Mouse (Mus musculus) lung, postnatal 14 days (tissue): ENCODE results near the gene Aldh1a3.

Source experiments
- DNase-seq: peaks from one replicate; pipeline ENCODE4 v3.0.0; 2021

The Aldh1a3 gene

DNA sequence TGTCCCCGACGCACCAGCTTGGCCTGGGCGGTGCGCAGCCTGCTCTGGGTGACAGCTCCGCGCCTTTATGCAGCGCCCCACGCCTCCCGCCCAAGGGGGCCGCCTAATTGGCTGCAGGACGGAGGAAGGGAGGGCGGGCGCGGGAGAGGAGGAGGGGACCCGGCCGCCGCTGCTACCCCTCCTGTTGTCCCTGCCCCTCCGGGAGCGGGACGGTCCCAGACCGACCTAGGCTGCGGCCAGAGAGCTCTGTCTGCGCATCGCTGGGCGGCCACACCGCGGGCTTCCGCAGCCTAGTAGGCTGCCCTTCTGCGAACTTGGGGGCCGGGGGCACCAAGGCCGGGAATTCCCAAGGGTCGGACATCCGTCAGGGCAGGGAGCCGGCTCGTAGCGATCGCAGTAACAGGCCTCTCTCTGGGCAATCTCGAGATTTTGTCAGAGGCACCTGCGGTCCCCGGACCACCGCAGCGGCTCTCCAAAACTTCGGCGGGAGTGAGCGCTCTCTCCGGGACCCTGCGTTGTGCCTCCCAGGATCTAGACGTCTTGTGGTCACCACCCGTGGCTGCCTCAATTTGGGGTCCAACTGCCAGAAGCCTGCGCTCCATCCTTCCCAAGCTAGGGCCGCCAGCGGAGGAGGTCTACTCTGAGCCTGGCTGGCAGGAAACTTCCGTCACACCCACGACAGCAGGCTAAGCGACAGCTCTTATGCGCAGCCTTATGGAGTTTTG, at the start of gene Aldh1a3:
TSS of gene Aldh1a3 (minus strand) at position 81 of the 725 bp plus-strand sequence.
- DNase-seq: peak; percentile 37

DNA sequence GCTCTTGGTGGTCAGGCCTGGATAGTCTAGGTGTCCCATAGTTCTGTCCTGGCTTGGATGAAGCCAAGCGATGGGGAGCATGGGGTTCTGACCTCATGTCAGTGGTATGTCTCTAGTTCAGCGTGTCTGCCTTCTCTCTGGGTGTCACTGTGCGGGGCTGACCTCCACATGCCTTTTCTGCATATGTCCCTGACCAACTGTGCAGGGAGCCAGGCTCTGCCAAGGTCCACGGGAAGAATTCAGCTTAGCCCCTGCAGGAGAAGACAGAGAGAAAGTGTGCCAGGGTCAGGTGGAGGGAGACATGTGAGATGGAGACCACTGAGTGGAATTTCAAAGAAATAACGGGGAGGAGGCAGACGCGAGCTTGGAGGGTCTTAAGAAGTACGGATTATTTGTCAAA, 49.0 kb upstream of the Aldh1a3 start:
- DNase-seq: no peak

DNA sequence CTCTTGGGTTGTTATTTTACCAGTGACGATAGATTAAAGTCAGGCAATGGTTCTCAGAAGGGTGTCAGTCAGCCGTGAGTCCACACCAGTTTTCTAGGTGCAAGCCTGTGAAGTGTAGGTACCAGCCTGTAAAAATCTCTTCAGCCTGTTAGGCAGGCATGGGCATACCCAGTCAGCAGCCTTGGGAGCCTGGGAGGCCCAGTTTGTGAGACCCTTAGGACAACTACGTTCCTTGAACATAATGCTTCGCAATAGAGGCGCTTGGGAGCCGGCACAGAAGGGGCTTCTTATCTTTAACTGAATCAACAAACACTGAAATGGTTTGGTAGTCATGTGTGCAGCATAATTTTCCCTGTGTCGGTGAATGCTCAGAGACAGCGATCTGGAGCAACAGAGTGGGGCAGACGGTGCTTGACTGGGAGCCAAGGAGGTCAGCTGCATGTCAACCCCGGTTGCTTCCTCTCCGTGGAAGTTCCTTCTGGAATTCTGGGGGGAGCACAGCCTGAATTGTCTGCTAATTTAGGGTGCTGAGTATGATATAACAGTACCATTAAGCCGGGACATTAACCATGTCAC, 44.4 kb upstream of the Aldh1a3 start:
- DNase-seq: no peak

DNA sequence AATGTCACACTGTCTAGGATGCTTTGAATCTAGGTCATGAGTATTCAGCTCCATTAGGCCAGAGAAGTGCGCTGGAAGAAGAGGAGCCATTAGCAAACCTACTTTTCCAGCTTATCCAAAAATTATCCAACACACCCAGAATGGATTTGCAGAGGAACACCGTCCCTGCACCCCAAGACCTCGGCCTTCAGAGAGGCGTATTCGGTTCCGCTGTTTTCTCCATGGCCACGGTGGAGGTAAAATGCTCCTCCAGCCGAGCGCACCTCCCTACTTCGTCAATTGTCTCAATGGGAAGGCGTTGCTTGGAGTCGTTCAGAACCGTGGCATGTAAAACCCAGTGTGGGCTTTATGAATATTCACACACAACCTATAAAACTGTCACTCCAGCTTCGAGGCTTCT, 39.3 kb upstream of the Aldh1a3 start:
- DNase-seq: no peak

DNA sequence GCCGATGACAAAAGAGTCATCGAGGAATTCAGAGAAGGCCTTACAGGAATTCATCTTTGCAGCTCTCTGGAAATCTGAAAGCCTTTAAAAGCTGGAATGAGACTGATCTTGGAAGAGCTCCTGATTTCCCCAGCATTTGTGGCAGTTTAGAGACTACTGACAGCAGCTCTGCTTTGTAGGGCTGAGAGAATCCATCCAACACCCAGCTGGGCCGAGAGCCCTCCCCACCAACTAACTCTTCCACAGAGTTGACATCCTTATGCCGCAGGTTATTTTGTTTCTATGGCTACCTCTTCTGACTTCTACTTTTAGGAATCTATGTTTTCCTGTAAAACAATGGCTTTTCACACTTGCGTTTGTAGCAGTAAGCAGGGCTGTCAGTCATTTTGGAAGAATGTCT, 37.9 kb upstream of the Aldh1a3 start:
- DNase-seq: no peak

DNA sequence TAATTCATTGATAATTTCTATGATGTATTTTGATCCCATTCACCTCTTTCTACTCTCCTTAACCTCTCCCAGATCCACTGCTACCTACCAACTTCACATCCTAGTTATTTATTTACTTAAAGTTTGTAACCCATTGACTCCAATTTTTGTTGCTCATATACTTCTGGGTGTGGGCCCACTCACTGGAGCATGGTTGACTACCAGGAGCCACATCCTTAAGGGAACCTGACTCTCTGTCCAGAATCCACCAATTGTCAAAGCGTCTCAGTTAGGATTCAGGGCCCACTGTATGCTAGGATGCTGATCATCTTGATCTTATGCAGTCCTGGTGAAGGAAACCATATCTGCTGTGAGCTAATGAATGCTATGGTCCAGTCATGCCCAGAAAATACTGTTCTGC, 35.8 kb upstream of the Aldh1a3 start:
- DNase-seq: no peak

DNA sequence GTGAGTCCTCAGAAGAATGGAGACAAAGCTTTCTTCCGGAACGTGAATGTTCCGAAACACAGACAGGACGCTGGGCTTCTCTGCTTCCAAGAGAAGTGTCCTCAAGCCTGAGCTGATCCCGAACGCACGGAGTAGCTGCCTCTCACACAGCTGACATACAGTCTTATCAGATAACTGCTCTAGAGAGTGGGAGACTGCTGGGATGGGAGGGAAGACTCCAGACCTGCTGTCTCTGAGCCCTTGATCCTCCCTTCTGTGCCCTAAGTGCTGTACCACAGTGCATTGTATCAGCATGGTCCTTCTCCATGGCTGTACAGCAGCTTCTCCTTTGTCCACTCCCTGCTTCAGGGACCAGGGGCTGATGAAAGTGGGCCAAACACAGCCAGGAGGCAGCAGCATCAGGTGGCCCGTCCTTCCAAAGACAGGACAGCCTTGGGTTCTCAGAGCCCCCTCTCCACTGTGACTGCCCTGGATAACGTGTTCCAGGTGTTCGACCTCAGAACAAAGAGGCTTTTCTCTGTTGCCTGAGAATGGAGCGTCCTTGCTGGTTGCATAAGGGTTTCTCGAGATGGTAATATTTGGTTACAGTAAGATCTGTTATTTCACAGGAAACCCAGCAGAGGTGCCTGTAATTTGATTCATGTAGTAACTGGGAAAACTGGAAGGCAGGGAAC, 24.4 kb upstream of the Aldh1a3 start:
- no peak for DNase-seq

DNA sequence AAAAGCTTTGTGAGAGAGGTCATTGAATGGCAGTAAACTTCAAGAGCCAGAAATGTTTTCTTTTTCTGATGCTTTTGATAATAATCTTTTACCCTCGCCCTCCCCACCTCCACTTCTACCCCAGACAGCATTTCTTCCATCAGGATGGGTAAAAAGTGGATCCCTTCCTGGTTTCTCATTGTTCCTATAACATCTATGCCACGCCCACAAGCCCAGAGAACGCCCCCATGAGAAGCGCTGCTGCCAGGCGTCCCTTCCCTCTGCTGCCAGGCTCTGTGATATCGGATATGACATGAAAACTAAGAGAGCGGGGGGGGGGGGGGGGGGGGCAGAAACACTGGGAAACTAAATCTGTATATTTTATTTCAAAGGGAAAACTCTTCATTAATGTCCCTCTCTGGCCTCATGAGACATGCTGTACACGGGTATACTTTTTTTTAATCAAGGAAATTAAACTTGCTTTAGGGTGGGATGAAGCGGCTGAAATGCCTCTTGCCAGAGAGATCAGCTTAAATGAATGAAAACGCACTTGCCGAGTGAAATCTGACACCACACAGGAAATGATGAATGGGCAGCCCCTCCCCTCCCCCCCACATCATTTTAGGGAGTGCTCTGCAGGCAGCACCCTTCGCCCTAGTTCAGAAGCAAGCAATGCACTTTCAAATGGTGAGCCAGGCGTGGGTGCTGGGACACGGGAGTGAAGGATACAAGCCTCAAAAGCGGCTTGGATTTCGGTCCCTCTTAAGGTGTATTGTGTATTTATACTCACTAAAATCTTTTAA, 22.8 kb upstream of the Aldh1a3 start:
- peak; percentile 29 for DNase-seq

DNA sequence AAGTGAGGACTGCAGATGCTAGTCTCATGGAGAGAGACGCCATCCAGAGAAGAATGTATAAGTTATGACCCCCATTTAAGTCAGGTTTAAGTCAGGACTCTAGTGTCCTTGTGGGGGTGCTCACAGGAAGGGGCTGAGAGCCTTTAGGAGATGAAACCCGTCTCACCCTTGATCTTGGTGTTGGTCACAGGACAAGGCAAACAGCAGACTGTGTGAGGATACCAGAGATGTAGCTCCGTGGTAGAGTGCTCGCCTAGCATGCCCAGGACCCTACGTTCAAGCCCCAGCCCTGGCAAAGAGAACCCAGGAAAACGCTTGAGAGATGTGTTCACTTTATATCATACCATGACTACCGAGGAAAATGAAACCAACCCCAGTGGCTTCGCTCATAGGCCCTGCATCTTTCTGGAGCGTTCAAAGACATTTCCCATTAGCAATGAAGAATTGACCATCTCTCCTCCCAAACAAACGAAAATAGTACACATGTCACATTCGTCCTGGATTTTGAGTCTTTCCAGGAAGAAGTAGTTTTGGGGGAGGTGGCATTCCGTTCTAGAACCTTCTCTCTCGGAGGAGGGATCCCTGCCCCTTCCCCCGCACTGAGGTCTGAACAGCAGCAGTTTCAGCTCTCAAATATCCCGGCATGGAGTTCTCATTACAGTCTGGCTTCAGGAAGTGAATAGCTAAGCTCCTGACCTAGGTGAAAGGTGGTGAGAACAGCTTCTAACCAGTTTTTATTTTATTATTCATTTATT, 21.6 kb upstream of the Aldh1a3 start:
- DNase-seq: no peak

DNA sequence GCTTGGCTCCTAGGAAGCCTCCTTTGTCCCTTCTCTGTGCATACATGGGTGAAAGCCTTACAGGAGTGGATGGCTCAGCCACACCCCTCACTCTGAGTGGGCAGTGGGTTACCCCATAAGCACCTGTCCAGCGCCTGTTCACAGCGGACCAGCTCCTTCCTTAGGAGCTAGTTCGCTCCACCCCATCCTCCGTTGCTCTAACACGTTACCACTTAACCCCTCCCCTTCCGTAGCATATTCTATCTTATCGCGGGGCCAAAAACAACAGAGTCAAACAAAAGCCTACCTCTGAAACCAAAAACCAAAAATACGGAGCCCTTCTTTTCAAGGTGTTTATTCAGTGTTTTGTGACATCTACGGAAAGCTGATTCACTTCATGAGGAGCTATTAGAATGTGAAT, 21.0 kb upstream of the Aldh1a3 start:
- DNase-seq: no peak

DNA sequence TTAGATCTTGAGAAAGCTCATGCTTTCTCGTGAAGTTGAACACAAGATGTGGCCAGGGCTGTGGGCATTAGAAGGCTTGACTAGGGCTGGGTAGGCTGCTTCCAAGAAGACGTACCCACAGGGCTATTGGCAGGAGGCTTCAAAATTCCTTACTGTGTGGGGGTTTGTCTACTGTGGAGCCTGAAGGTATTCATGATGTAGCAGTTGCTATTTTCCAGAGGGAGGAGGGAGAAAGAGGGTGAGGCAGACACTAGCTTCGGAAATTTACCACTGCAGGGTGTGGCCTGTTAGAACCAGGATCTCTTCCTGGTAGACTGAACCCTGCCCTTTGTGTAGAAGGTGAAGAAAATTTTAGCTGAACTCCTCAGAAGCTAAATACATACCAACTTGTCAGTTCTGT, 19.5 kb upstream of the Aldh1a3 start:
- no peak for DNase-seq

DNA sequence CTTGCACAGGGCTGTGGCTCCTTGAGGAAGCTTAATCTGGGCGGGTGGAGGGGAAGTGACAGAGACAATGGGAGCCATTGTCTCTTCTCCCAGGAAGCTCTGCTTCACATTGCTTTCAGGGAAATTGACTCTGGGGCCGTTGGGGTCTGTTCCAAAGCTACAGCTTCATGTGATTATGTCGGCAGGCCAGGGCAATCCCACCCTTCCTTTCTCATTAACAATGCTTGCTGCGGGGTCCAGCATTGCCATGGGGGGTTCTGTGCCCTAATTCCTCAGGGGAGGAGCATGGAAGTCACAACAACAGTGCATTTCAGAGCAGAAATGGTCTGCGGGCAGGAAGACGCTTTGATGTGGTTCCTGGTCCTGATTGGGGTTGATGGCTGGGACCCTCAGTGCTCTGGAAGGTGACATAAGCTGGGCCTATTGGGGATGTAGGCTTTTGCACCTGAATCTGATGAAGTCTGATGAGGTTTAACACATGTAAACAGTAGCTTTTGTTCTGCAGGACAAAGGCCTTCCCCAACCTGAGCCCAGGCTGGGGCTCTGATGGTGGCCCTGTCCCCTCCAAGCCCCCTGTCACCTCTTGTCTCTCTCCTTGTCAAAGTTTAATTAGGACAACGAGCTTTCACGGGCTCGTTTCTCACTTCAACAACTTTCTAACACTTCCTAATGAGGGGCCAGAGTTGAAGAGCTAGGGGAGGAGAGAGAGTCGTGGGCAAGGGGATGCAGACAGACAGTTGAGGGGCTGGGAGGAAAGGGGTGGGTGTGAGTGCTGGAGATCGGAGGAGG, 18.0 kb upstream of the Aldh1a3 start:
- DNase-seq: no peak

DNA sequence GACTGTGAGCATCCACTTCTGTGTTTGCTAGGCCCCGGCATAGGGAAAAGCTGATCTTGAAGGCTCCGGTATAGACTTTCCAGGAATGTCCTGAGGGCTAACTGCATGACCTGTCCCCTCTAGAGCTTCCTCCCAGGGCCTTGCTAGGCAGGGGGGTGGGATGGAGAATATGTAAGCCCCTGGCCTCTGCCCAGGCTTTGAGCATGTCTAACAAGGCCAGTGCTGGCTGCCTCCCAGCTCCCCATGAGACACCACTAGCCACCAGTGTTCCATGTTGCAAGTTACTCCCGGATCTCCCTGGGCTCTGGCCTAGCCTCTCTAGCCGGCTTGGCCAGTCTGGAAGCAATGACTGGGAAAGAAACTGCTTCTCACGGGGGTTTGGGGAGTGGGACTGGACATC, 17.4 kb upstream of the Aldh1a3 start:
- DNase-seq: no peak

DNA sequence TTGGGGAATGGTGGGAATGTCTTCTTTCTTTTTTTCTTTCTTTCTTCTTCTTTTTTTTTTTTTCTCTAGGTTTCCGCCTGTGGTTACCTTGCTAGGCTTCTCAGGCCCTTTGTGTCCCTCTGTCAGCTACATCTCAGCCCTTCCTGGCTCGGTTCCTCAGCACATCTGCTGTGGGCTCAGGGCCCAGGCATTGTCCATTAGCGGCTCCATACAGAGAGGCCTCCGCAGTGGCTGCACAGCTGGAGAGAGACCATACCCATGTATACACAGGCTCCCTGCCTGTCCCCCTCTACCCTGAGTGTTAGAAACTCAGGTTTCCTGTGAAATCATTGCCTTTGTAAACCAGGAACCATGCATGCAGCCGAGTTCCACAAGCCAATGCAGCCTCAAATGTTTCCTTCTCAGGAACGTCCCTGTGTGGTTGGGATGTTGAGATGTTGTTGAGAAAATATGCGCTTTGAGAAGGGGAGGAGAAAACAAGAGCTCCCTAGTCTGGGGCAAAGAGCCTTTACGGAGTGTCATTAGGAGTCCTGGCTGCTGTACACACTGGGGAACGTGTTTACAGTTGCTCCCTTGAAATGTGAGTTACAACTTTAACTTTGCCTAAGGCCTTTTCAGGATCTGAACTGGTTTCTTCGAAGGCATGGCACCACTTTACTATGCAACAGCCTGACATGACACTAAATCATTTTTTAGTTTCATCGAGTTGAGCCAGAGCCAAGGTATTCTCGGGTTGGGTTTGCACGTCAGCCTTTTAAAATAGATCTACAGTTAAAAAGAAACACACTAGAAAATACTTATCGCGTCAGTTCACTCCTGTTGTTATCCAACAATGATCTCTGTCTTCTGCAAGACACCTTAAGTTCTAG, 15.4 kb upstream of the Aldh1a3 start:
- DNase-seq: peak; percentile 25

DNA sequence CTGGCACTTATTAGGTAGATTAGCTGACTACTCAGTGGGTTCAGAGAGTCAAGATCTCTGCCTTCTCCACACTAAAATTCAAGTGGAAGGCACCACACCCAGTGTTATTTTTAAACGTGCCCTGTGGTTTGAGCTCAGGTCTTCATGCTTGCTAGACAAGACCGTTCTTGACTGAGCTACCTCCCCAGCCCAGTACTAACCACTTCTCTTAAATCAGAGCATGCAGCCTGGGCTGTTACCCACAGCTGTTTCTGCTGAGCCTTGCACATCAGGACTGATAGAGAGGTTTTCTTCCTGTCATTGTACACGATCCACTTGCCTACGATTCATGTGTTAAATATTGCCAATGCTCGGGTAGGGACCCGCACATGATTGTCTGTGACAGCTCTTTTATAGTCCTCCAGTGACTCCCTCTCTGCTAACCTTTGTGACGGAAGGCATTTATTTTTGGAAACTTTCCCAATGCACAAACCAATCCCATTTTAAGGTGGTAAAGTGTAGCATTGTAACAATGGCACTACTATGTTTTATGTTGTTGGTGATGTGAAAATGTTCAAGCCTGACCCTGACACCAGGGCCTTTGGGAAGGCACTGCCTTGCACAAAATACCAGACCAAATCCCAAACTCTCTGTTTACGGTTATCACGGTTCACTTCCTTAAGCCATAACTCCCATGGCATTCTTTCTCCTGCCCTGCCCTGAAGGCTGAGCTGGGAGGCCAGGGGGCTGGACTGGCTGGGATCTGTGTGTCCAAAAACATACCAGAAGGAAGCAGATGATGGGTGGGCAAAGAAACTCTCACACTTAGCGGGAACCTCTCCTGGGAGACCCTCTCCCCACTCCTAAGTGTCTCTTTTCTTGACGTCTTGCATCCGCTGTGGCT, 11.7 kb upstream of the Aldh1a3 start:
- DNase-seq: no peak

DNA sequence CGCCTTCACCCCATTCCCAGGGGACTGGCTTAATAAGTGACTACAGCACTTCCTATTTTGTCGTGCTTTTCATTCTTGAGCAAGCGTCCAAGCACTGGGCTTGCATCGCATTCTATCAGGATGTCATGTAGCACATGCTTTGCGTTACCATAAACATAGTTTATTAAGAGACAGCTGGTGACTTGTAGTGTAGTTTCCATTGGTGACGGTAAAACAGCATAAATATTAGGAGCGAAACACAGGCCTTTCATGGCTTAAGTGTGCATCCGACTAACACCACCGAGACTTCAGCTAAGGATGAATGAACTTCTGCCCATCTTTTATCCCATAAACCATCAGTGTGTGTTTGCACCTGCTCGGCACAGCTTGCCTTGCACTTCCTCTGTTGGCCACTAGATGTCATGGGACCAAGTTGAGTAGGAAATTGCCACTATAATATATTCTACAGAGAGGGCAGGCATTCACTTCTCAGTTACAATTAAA, 7.2 kb upstream of the Aldh1a3 start:
- DNase-seq: peak; percentile 77

DNA sequence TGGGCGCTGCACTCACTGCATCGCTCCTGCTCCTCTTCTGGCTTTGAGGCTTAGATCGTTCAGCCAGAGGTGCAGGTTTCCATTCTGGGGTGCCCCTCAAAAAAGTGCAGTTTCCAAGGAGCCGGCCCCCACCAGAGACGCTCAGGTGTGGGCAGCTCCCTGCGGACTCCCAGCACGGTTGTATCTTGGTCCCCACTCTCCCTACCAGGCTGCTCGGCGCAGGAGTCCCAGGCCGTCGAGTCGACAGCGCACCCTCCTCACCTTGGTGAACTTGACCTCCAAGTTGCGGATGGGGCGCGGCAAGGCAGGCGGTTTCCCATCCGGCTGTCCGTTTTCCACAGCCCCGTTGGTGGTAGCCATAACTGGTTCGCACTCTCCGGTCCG, 272 bp downstream of the Aldh1a3 start:
- DNase-seq: no peak

DNA sequence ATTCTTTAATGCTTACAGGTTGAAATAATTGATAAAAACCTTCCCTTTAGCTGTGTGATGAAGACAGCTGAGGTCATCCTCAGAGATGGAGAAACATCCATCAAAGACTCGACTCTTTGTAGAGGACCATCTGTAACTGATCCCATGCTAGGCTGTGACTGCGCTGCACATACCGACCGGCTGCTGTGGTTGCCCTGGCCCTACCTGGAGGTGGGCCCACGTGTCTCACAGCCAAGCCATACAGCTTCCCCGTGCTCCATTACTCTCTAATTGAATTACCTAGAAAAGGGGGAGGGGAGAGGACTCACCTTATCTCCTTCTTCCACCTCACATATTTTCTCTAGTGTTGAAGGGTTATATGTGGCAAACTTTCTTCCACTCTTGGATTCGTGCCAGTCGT, 5.4 kb downstream of the Aldh1a3 start:
- DNase-seq: no peak

DNA sequence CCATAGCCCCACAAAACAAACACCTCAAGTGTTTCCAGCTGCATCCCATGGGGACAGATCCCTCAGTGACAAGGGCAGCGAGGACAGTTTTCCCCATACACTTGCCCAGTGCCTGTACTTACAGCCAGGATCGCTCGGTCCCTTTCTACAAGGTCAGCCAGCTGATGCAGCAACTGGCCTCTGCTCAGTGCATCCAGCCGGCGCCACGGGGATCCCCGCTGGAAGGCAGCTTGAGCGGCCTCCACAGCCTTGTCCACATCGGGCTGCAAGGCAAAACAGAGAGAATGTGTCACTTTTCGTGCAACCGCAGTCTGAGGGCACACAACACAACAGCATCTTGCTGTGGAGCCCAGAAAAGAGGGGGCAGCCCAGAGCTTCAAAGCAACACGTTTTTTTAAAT, 8.3 kb downstream of the Aldh1a3 start:
- no peak for DNase-seq

DNA sequence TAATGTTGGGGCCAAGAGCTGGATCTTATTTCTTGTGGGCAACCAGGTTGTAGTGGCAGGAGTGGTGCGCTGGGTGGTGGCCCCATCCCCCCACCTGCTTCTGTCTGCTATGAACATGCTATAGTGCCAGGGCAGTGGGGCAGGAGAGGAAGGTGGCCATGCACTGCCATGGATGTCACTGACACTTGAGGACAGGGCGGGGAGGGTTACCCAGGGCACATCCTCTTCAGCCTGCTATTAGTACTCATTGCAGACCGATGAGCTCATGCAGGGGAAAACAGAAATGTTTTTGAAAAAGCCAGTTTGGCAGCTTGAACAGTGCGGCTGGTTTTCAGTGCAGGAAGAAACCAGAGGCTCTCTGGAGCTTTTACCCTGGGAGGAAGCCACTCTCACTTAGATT, 10.5 kb downstream of the Aldh1a3 start:
- no peak for DNase-seq
